Mouse (Mus musculus) cerebellum, postnatal 25 days (tissue): Measurements from ENCODE around the gene Serpinh1.

ENCODE experiments used
- DNase-seq, 2 experiments: peaks; one replicate each; pipeline ENCODE4 v3.0.0; 2021; ENCODE audit warnings: mixed read lengths in 2 of 2

Gene Serpinh1

GRCm38 (mm10) chr7:99366716-99367115, 13.7 kb upstream of the Serpinh1 start:
- no peak for DNase-seq

- peak; percentile 70 to 82 for DNase-seq
Observed at GRCm38 (mm10) chr7:99365069-99365468, 12.0 kb upstream of the Serpinh1 start.

DNA sequence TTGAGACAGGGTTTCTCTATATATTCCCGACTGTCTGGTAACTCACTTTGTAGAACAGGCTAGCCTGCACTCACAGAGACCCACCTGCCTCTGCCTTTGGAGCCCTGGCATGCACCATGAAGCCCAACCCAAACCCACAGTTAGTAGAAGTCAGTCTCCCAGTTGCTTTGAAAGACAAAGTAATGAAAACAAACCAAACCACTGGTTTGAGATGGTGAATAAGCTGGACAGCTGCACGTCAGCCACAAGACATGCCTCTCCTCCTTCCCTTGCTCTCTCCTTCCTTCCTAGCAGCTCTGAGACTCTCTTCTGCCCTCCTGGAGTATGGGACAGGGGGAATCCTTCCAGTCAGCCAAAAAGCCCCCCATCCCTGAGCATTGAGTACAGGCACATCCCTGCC, 9.1 kb upstream of the Serpinh1 start:
- DNase-seq, result no peak

DNA sequence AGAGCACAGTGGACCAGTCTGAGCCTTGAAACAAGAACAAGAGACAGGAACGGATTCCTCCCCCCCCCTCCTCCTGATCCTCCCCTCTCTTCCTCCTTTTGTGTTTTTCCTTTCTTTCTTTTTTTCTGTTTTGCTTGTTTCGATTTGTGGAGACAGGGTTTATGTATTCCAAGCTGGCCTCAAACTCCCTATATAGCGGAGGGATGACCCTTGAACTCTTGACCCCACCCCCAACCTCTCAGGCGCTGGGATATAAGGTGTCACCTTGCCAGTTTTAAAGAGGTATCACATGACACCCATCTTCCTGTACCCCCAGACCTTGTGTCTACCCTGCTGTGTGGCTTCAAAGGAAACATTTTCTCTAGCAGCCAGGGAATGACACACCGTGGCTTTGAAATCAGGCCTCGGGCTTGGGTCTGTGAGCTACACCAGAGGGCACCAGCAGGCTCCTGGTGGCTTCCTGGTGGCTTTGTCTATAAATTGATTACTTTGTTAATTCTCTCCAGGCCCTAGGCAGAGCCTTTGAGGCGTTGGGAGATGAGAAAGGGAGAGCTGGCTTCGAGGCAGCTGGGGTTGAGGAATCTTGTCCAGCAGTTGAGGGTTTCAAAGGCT, 7.9 kb upstream of the Serpinh1 start:
- no peak for DNase-seq

DNA sequence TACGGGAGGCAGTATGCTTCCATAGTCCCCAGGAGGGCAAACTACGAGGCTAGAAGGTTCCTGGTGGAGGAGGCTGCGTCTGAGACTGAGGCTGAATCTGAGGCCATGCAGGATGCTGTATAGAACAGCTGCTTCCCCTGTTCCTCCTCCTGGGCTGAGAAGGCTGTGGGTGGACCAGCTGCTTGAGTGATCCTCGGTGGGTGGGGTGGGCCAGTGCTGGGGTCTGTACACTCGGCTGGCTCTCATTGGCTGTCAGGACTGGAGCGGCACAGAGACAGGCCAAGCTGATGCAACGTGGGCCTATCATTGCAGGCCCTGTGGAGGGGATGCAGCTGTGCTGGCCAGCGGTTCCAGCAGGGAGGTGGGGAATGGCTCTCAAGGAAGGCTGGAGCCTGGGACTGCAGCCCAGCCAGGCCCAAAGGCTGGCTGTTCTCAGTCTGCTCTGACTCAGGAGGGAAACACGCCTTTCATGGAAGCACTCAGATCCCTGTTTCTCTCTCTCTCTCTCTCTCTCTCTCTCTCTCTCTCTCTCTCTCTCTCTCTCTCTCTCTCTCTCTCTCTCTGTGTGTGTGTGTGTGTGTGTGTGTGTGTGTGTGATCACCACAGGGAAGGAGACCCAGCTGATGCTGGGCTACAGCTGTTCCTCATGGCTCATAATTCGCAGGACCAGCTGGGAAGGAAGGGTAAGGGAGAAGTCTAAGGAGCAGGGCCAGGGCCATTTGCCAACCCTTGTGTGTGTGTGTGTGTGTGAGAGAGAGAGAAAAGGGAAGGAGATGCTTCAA, 7.2 kb upstream of the Serpinh1 start:
- peak in 1 of 2 experiments; percentile 29 for DNase-seq

DNA sequence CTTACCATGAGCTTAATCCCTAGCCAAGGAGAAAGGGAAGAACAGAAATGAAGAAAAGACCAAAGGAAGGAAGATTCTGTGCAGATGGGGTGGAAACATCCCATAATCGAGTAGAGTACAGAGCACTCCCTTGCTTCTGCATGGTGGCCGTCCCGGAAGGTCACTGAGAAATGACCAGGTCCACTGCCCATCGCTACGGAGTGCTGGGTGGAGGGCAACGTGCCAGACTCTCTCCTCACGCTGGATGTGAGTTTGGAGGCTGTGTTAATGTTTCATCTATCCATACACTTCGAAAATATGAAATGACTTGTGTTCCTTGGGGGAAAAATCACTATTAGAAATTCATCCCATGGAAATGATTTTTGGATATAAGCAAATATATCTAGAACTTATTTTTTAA, 5.3 kb upstream of the Serpinh1 start:
- DNase-seq, result no peak

GRCm38 (mm10) chr7:99357201-99357600, 4.2 kb upstream of the Serpinh1 start:
- DNase-seq, result no peak

DNA sequence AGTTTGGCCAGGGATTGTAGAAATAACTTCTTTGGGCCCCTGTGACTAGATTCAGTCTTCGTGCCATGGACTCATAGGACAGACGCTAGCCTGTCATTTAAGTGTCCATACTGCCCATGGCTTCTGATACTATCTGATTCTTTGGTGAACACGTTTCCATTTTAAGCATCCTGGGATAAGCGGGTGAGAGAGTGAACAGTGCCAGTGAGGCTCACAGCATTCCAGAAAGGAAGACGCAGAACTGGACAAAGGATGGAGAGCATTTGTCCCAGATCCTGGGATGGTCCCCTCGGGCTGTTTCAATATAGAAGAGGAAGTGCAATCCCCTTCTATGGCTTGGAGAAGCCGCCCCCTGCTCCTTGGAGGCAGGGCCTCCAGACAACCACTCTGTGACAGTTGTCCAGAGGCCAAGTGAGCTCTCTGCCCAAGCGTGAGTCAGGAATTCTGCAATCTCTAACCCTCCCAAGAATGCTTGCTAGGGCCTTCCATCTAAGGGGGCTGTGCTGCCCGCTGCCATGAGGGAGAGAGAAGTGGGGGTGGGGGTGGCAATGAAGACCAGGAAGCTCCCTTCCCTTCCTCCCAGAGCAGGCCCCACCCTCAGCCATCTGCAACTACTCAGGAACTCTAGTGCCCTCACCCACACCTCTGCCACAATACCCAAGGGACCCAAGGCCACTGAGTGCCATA, 3.3 kb upstream of the Serpinh1 start:
- no peak for DNase-seq

DNA sequence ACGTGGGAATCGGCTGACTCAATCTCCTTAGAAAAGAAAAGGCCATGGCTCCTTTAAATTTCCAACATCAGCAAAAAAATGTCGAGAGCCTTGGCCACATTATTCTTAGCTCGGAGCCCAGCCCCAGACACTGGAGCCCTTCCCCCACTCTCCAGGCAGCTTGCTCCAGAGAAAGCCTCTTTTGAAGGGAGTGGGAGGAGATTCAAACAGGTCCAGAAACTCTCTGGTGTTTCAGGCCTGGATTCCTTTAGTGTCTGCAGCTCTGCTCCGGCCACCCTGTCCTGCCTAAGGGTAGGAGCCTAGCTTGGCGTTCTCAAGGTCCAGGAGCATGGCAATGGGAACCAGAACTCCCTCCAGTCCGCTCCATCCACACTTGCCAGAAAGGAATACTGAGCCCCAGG, 2.7 kb upstream of the Serpinh1 start:
- peak in 1 of 2 experiments; percentile 40 for DNase-seq

DNA sequence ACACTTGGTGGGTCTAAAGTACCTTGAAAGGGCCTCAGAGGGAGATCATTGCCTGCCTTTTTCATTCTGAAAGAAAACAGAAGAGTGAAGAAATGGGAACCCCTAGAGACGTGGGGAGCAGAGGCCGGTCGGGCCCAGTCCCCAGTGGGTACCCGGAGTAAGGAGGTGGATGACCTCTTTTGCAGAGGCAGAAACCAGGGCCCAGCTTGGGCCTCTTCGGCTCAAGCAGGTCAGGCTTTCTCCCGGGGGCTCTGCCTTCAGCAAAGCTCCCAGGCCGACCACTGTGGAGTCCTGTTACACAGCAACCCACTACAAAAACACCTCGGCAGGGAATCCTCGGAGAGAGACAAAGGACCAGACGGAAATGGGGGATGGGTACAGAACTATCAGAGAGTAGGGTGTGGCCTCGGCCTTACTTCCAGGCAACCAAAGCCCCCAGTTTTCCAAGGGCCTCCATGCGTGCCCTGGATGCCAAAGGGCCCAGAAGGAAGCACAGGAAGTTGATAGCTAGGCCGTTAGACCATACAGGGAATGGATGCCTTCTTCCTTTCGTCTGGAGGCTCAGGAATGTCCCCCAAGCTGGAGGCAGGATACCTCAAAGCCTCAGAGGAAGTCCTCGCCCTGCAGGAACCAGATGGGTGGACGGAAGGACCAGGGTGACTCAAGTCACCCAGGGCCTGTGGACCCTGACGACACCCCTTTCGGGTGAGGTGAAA, 1.1 kb downstream of the Serpinh1 start:
- peak; percentile 21 to 28 for DNase-seq

- peak; percentile 75 to 80 for DNase-seq
Observed at GRCm38 (mm10) chr7:99351104-99351801, 1.8 kb downstream of the Serpinh1 start.

- no peak for DNase-seq
Observed at GRCm38 (mm10) chr7:99349782-99350720, 3.0 kb downstream of the Serpinh1 start.

DNA sequence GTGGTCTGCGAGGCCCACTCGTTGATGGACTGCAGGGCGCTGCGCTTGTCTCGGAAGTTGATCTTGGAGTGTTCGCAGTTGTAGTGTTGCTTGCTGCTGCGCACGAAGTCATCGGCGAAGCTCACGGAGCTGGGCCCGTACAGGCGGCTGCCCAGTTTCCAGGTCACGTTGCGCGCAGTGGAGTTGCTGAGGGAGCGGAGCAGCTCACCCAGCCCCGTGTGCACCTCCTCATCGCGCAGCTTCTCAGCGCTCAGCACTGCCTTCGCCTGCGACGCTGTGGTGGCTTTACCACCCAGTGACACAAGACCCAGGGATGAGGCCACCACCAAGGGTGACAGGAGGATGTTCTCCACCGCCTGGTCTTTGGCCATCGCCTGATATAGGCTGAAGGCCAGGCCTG, 4.2 kb downstream of the Serpinh1 start:
- DNase-seq, result no peak

DNA sequence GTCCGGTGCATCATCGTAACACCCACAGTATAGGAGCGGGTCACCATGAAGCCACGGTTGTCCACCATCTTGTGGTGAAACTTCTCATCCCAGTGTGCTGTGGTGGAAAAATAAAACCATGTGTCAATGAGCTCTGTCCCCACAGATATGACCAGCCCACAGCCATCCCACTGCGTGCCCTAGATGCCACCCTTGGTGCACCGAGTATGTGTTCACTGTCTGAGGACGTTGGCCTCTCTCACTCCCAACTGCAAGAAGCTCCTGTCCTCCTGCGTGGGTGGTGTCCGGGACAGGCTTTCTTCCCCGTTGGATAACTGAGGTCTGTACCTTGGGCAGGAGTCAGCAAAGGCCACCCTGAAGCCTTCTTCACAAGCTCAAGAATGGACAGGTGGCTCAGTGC, 5.8 kb downstream of the Serpinh1 start:
- no peak for DNase-seq

GRCm38 (mm10) chr7:99343577-99343976, 9.5 kb downstream of the Serpinh1 start:
- no peak for DNase-seq

DNA sequence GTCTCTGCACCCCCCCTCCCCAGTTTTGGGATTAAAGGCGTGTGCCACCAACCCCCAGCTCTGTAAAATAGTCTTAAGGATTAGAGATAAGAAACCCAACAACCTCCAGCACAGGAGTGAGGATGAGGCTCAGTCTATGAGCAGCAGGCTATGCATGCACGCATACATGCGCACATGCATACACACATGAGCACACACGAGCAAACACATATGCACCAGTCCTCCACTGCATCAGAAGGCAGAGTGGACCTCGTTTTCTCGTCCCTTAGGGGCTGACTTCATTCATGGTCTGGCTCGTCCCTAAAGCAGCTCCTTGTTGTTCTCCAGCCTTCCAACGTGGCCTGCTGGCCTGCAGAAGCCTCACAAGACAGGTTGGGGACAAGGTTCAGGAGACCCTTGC, 12.3 kb downstream of the Serpinh1 start:
- DNase-seq, result no peak

- DNase-seq, result peak; percentile 73 to 86
Observed at GRCm38 (mm10) chr7:99332774-99333480, 20.1 kb downstream of the Serpinh1 start.

- no peak for DNase-seq
Observed at GRCm38 (mm10) chr7:99330012-99330411, 23.0 kb downstream of the Serpinh1 start.

DNA sequence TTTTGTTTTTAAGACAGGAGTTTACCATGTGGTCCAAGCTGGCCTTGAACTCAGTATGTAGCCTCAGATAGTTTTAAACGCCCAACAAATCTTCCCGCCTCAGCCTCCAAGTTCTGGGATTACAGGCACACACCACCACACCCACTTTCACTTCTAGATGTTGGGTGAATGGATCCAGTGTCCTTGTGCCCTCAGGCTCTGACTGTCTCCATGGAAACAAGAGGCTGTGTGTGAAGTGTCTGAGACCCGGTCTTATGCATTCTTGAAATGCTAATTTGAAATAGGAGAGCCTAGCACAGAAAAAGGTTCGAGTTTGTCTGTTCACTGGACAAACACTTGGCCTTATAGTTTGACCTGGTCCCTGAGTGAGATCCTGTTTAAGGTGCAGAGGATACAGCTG, 24.2 kb downstream of the Serpinh1 start:
- DNase-seq, result no peak

DNA sequence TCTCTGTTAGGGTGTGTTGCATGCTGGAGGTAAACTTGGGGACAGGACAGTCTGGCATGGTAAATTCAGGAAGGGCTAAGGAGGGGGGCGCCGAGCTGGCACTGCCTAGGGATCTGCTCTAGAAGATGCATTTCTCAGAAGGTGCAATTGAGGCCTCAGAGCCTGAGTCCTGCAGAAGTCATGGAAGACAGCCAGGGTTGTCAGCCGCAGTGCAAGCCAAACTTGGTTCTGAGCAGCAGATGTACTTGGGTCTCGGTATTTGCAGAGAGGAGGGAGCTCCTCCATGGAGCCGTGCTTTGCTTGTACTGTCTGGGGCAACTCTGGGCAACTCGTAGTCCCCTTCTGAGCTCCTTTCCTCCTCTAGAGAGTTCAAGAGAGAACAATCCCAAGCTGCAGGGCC, 26.9 kb downstream of the Serpinh1 start:
- DNase-seq, result peak in 1 of 2 experiments; percentile 31

DNA sequence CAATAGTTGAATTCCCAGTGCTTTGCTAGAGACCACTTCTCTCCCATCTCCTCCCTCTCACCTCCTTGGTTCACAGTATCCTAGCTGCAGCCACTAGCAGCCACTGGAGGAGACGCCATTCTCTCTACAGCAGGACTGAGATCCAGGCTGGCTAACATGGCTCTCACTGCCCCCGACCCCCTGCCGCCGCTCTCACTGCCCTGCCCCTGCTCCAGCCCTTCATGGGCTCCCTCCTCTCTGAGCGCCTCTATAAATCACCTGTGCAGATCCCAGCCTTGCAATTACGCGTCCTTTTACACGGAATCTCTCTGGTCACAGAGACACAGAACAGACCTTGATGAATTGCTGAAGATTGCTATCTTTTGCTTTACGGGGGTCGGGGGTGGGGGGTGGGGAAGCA, 28.2 kb downstream of the Serpinh1 start:
- DNase-seq, result no peak
